Mouse (Mus musculus) T-helper 1 cell (primary cell): ENCODE measurements around the gene Eefsec.

ENCODE experiments used
- in situ Hi-C: fragments of 300-600 bp; cut with MboI, MseI; formaldehyde crosslinking; loops from one replicate; pipeline ENCODE4 v1.15.1; 2025; ENCODE audit warnings: high pct_unique_total_duplicates

Gene Eefsec

GRCm38 (mm10) chr6:88431202-88431601, 15.1 kb downstream of the Eefsec start:
- in situ Hi-C loops, result loop anchor here (25.0 kb wide), 1 partner anchor 1956 kb away; no protein-coding TSS in a partner anchor

DNA sequence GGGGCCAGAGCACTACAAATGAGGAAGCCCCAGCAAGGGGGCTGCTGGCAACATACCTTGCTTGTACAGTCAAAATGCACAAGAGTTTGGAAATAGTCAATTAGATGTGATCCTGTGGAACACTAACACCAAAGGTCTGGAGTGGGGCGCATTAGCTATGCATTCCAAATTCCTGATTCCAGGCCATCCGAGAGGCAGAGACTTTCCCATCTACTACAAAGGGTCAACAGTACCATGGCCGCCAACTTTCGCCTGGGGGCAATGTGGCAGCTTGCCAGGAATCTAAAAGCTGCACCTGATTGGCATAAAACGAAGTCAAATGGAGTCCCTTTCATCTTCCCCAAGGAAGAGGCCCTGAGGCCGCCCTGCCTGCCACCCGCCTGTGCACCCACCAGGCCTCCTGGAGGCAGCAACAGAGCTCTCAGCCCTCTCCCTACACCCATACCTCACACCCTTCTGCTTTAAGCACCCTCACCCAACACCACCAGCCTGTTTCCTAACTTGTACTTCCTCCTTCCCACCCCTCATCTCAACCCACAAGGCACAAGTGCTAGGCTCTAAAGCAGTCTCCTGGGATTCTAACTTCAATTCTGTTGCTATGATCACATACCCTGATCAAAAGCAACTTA, 30.1 kb downstream of the Eefsec start:
- in situ Hi-C loops, result no loop called here

DNA sequence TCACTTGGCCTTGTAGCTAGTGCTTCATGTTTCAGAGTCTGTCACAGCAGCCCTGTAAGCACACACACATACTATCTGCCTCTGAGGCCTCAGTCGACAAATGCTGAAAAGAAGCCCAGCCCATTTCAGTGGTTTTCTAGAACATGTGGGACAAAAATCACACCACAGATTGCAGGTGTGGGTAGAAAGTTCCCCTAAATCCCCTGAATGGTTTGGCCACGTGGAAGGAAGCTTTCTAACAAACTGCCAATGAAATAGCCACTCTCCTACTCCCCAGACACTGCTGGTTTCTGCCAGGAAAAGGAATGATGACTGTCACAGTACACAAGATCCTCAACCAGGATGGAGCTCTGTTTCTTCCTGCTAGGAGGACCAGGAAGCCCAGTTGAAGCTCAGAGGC, 33.7 kb downstream of the Eefsec start:
- in situ Hi-C loops, result no loop called here

DNA sequence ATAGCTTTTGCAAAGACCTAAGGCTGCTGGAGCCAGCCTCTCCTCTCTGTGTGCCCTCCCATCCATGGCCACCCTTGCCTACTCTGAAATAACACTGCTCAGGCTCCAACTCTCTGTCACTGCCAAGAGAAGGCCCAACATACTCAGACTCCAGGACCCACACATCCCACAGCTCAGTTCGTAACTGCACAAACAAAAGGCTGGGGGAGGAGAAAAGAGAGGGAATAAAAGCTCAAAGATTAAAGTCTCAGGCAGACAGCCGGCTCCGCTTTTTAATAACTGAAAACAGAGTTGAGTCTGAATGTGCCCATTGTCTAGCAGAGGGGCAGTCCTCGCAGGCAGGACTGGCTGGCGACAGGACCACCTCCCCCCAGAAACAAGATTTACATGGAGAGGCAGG, 36.8 kb downstream of the Eefsec start:
- in situ Hi-C loops, result no loop called here

DNA sequence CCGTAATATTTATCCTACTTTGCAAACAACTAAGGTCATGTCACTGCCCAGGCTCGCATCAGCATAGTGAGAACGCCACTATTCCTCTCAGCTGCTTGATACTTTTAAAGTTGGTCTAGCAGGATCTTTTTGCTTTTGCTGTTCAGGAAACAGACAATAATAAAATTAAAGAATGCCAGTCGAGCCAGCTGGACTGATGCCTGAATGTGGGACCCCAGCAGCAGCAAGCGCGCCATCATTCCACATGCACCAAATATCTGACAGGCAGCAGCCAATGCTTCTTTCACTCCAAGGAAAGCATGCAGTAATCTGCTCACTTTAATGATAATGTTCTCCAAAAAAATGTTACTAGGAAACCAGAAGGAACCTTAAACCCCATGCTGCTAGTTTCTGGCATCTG, 45.9 kb downstream of the Eefsec start:
- in situ Hi-C loops, result no loop called here

- in situ Hi-C loops, result no loop called here
Observed at GRCm38 (mm10) chr6:88397985-88398384, 48.4 kb downstream of the Eefsec start.

DNA sequence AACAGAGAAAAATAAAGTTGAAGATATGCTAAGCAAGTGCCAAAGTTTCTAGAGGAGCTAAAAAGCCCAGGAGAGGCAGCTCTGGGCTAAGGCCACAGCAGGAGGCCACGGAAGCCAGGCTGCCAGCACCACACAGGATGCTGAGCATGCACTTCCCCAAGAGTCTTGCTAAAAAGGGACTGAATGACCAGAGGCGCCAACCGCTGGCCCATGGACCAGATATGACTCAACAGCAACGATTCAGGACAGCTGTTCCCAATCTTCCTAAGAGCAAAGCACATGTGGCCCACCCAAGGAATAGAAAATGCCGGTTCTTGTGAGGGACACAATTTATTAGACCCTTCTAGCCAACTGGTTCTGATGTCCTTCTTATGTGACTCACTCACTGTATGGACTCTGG, 57.4 kb downstream of the Eefsec start:
- in situ Hi-C loops, result no loop called here

GRCm38 (mm10) chr6:88387836-88388724, 58.3 kb downstream of the Eefsec start:
- in situ Hi-C loops, result no loop called here

DNA sequence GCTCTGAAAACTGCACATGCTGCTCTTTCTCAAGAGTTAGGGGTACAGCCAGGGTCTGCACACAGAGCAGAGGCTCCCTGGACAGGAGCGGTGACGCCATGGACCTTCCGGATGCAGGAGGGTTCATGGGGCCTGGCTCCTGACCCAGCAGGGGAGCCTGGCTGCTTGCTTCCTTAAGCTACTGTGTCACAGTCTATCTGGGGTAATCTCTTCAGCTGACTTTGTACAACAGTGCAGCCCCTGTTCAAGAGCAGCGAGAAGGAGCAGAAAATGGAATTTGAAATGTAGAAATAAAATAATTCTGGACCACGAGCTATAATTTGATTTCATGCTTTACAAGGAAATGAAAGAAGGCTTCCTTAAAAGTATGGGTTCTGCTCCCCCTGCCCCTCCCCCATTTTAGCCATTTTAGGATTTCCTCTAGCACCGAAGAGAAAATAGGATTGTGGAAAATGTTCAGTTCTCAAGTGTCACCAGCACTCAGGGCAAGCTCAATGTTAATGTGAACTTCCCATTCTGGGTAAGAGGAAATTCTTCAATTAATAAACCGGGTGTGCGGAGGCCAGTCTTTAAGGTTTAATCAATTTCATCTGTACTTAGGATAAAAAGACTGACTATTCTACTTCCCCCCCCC, 61.8 kb downstream of the Eefsec start:
- in situ Hi-C loops, result no loop called here

DNA sequence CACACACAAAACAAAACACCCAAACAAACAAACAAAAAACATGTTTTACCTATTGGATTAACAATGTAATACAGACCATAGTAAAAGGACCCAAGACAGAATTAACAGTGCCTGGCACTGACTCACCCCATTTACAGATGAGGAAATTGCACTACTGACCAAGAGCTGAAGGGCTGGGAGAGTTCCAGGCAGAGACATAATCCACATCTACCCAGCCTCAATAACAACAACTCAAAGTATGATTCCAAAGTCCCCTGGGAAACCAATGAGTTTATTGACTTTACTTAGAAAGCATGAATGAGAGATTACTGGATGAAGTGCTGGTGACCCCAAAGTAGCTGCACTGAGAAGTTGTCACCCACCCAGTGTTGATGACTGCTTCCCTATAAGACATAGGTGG, 62.6 kb downstream of the Eefsec start:
- in situ Hi-C loops, result no loop called here

GRCm38 (mm10) chr6:88379756-88380155, 66.6 kb downstream of the Eefsec start:
- in situ Hi-C loops, result loop anchor here (5.0 kb wide), 1 partner anchor 423 kb away; no protein-coding TSS in a partner anchor

DNA sequence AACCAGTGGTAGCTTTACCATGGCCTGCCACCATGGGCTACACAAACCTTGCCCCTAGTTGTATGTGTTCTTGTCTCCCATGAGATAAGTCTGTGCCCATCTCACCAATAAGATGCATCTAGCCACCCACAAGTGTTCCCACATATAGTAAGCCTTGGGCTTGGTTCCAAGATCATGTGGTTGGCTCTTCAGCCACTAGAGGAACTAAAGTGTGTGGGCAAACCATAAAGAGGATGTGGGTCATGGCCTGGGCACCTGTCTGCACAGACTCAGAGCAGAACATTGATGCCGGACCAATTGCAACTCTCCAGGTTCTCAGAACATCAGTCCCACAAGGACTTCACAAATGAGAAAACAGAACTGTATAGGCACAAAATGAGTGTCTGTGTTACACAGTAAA, 67.5 kb downstream of the Eefsec start:
- in situ Hi-C loops, result loop anchor here (5.0 kb wide), 1 partner anchor 423 kb away; no protein-coding TSS in a partner anchor

GRCm38 (mm10) chr6:88374247-88374646, 72.1 kb downstream of the Eefsec start:
- in situ Hi-C loops, result no loop called here

DNA sequence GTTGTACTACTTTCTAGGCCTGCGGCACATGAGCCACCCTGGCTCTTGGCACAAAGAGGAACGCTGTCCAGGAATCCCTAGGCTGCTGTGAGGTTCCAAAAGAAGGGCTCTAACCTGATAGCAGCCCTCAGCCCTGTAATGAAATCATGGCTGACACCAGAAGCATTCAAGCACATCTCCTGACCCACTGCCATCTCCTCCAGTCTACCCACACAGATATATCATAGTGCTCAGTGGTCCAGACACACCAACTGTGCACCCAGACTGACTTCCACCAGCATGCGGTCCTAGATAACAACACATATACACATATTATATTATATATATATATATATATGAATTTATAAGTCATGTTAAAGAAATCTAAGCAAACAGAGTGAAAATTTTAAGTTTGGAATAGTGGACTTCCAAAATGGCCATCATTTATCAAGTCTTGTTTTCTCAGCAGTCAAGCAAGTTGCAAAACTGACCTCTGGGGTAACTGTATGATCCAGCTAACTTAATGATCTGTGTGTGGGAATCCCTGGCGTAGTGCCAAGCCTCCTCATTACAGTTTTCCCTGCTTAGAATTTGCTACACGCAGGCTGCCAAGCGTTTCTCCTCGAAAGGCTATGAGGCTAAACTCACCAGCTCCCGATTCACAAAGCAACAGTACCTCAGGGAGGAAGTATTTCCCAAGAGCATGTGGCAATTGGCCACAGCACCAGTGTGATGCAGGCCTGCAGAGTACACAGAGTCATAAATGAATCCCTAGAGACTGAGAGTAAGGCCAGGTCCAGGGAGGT, 76.3 kb downstream of the Eefsec start:
- in situ Hi-C loops, result no loop called here

- in situ Hi-C loops, result no loop called here
Observed at GRCm38 (mm10) chr6:88363475-88364012, 82.8 kb downstream of the Eefsec start.

- in situ Hi-C loops, result no loop called here
Observed at GRCm38 (mm10) chr6:88361096-88361495, 85.2 kb downstream of the Eefsec start.

DNA sequence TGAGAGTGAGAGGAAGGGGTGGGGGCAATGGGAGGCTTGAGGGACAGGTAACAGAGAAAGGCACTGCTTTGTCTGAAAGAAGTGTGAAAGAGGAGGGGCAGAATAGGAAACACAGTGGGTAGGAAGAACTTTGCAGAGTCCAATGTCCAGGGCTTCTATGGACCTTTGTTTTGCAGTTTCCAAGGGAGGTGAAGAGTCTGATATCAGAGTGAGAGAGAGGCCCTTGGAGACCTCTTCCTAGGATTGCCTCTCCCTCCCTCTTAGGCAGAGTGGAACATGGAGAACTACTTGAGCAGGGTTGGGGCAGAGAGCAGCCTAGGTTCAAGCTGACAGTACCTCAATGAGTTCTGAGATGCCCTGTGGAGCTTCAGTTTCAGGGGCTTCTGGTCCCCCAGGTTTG, 88.1 kb downstream of the Eefsec start:
- in situ Hi-C loops, result no loop called here

DNA sequence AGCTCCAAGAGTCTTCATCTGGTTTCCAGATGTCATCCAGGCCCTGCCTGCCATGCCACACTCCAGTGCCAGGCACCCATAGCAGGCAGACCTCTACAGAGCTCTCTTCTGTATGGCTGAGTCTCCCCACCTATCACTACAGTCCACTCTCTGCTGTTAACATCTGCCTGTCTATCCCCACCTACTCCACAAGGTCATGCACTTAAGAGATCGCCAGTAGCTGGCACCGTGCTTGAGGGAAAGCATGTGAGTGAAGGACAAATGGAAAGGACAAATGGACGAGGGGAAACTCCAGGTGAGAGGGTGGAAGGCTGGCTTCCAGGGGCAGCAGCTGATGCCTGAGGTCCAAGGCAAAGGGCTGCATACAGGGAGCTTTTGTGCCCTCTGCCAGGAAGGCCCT, 90.5 kb downstream of the Eefsec start:
- in situ Hi-C loops, result no loop called here

DNA sequence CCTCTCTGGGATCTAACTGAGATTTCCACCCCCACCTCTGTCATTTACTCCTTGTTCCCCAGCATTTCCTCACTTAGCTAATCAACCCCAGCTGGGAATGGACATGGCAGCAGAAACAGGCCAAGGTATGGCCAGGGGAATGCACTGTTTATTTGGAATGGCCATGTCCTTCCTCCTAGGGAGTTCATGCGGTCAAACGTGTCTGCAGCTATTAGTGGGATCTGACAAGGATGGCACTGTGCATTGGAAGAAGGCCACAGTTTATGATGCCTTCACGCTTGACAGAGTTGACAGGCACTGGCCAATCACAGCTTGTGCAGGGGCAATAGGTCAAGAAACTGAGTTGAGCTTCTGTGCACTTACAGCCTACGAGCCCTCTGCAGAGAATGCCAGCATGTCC, 93.8 kb downstream of the Eefsec start:
- in situ Hi-C loops, result no loop called here

- in situ Hi-C loops, result no loop called here
Observed at GRCm38 (mm10) chr6:88346776-88347175, 99.6 kb downstream of the Eefsec start.

- in situ Hi-C loops, result no loop called here
Observed at GRCm38 (mm10) chr6:88345311-88345710, 101.0 kb downstream of the Eefsec start.
